Mouse (Mus musculus) forebrain, postnatal 0 days (tissue): Measurements from ENCODE around the gene Gstt3. TPM values are rescaled to one million over a fixed set of nuclear protein-coding genes. Genes with fewer than 3 reads are reported as not detected.

Experiments
- ATAC-seq: fragments of 200-750 bp; cut with Nextera tagmentation; 2 replicates; pipeline ENCODE4 v1.8.0; 2017; ENCODE audit warnings: mild to moderate bottlenecking, moderate library complexity
- DNase-seq: peaks from one replicate; pipeline ENCODE4 v3.0.0-alpha.2; 2015
- H3K27ac ChIP-seq: fragments of 300-500 bp; sonication (generic); 2 replicates; pipeline ENCODE4 v1.5.1; 2014; ENCODE audit warnings: low read depth, mild to moderate bottlenecking, antibody characterized with exemption, low read length, moderate library complexity, mixed read lengths
- H3K27me3 ChIP-seq: fragments of 300-500 bp; sonication (generic); 2 replicates; pipeline ENCODE4 v1.6.1; 2014; ENCODE audit warnings: mild to moderate bottlenecking, low read length, mixed read lengths; ENCODE audit not compliant: insufficient read depth
- H3K36me3 ChIP-seq: fragments of 300-500 bp; sonication (generic); 2 replicates; pipeline ENCODE4 v1.6.1; 2014; ENCODE audit warnings: mild to moderate bottlenecking, moderate library complexity; ENCODE audit not compliant: insufficient read depth
- H3K4me1 ChIP-seq: fragments of 300-500 bp; sonication (generic); 2 replicates; pipeline ENCODE4 v1.6.1; 2014; ENCODE audit warnings: antibody characterized with exemption; ENCODE audit not compliant: insufficient read depth
- H3K4me2 ChIP-seq: fragments of 300-500 bp; sonication (generic); 2 replicates; pipeline ENCODE4 v1.6.1; 2014; ENCODE audit warnings: low read depth, mild to moderate bottlenecking, moderate library complexity
- H3K4me3 ChIP-seq: fragments of 300-500 bp; sonication (generic); 2 replicates; pipeline ENCODE4 v1.5.1; 2014; ENCODE audit warnings: low read depth, low read length, mixed read lengths
- H3K9ac ChIP-seq: fragments of 300-500 bp; sonication (generic); 2 replicates; pipeline ENCODE4 v1.6.1; 2014; ENCODE audit warnings: mild to moderate bottlenecking
- H3K9me3 ChIP-seq: fragments of 300-500 bp; sonication (generic); 2 replicates; pipeline ENCODE4 v1.6.1; 2016; ENCODE audit warnings: low read length
- CTCF ChIP-seq: sonication (generic); IDR thresholded peaks from 2 replicates; pipeline ENCODE4 v1.5.1; 2016; ENCODE audit warnings: antibody characterized with exemption, control low read depth, low read depth
- WGBS: fragments of 180-500 bp; shearing (Covaris S2); extraction: QIAGEN DNeasy Blood & Tissue Kit; methylation state at CpG from one replicate; pipeline ENCODE4 v1.1.7; 2014; 5-methylcytosine and 5-hydroxymethylcytosine counted together
- polyA plus RNA-seq: library from polyadenylated mRNA; unstranded; fragments of >200 nt; fragmentation: Nextera tagmentation; extraction: Ambion mirVana; gene quantifications from 2 replicates; pipeline ENCODE4 v1.2.1, GENCODE M21; 2015
- total RNA-seq: library from RNA; depleted of rRNA; stranded (reverse); fragments of >200 nt; gene quantifications from 2 replicates; pipeline ENCODE4 v1.2.3, GENCODE M21; 2014

The Gstt3 gene
- total and polyA plus RNA-seq, 2 experiments from 2014 or later: 1.7 to 2.2 TPM

GRCm38 (mm10) chr10:75766856-75767255, 14.4 kb downstream of the Gstt3 start:
- no peak for DNase-seq
- Histone ChIP-seq H3K36me3 (no peaks in the 10 kb centered on the region), H3K27me3 (no peaks in the 10 kb centered on the region), H3K9me3 (no peaks in the 10 kb centered on the region), H3K9ac (no peak overlapping the region), H3K4me1 (peaks cover 9% of the 10 kb centered on the region), H3K27ac (no peak overlapping the region), H3K4me3 (no peak overlapping the region), H3K4me2 (no peak overlapping the region)
- no peak for TF ChIP-seq CTCF
- WGBS: 87% methylated on average over 6 of the region's 6 CpGs
- no peak for ATAC-seq

GRCm38 (mm10) chr10:75764519-75765473, 16.4 kb downstream of the Gstt3 start:
- peaks cover 9% of the 10 kb centered on the region for H3K4me1 ChIP-seq
- ATAC-seq: peak; percentile 11
- DNase-seq: peak; percentile 84
- peak overlapping the region; percentile 85 for H3K4me3 ChIP-seq
- no peaks in the 10 kb centered on the region for H3K36me3 ChIP-seq
- peak overlapping the region; percentile 71 for H3K4me2 ChIP-seq
- TF ChIP-seq CTCF: peak; percentile 74
- H3K27ac ChIP-seq: peak overlapping the region; percentile 76
- no peaks in the 10 kb centered on the region for H3K9me3 ChIP-seq
- no peaks in the 10 kb centered on the region for H3K27me3 ChIP-seq
- H3K9ac ChIP-seq: peak overlapping the region; percentile 90
- WGBS: 1% methylated on average over 27 of the region's 27 CpGs

- ATAC-seq (peak; percentile 99), DNase-seq (peak; percentile 100)
- no peaks in the 10 kb centered on the region for H3K9me3 ChIP-seq
- no peaks in the 10 kb centered on the region for H3K36me3 ChIP-seq
- TF ChIP-seq CTCF: no peak
- peak within 1 kb of the TSS; percentile 85 for H3K4me3 ChIP-seq
- H3K27ac ChIP-seq: peak within 1 kb of the TSS; percentile 93
- peaks cover 9% of the 10 kb centered on the region for H3K4me1 ChIP-seq
- peak within 1 kb of the TSS; percentile 71 for H3K4me2 ChIP-seq
- H3K9ac ChIP-seq: peak within 1 kb of the TSS; percentile 90
- H3K27me3 ChIP-seq: no peaks in the 10 kb centered on the region
- 1% methylated on average over 61 of the region's 61 CpGs for WGBS
Measured at GRCm38 (mm10) chr10:75763682-75764518, 17.3 kb downstream of the Gstt3 start, which contains the start of gene Cabin1. Gene Cabin1 (minus strand): TSS chr10:75764341.

DNA sequence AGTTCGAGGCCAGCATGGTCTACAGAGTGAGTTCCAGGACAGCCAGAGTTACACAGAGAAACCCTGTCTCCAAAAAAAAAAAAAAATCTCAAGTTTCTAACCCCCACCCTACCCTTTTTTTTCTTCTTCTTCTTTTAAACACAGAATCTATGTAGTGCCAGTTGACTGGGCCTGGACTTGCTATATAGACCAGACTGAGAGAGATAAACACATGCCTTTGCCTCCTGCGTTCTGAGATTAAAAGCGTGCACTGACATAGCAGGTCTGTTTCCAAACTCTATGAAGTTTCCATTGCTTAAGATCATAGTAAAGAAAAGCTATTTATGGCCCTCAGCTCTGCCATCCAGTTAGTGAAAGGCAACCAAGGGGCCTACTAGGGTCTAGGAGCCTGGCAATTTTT, 18.8 kb downstream of the Gstt3 start:
- no peak for TF ChIP-seq CTCF
- Histone ChIP-seq H3K4me3 (no peak overlapping the region), H3K9ac (peak overlapping the region; percentile 35; the same call in 1 of the 2 replicates), H3K4me2 (peak overlapping the region; percentile 71; the same call in 1 of the 2 replicates), H3K36me3 (no peaks in the 10 kb centered on the region), H3K9me3 (no peaks in the 10 kb centered on the region), H3K27me3 (no peaks in the 10 kb centered on the region), H3K27ac (no peak overlapping the region), H3K4me1 (peaks cover 9% of the 10 kb centered on the region)
- WGBS: 93% methylated on average over 3 of the region's 3 CpGs
- DNase-seq: no peak
- ATAC-seq: no peak

- H3K4me2 ChIP-seq: no peak overlapping the region
- no peak overlapping the region for H3K9ac ChIP-seq
- no peak overlapping the region for H3K27ac ChIP-seq
- peaks cover 6% of the 10 kb centered on the region; the same call in 1 of the 2 replicates for H3K36me3 ChIP-seq
- no peaks in the 10 kb centered on the region for H3K9me3 ChIP-seq
- H3K4me1 ChIP-seq: peaks cover 9% of the 10 kb centered on the region
- WGBS: 96% methylated on average over 3 of the region's 3 CpGs
- DNase-seq (no peak), ATAC-seq (no peak)
- 0 out of 2 replicates have a peak, but pooled peaks have one; percentile 10 for TF ChIP-seq CTCF
- no peaks in the 10 kb centered on the region for H3K27me3 ChIP-seq
- no peak overlapping the region for H3K4me3 ChIP-seq
Measured at GRCm38 (mm10) chr10:75760311-75760710, 20.9 kb downstream of the Gstt3 start.

DNA sequence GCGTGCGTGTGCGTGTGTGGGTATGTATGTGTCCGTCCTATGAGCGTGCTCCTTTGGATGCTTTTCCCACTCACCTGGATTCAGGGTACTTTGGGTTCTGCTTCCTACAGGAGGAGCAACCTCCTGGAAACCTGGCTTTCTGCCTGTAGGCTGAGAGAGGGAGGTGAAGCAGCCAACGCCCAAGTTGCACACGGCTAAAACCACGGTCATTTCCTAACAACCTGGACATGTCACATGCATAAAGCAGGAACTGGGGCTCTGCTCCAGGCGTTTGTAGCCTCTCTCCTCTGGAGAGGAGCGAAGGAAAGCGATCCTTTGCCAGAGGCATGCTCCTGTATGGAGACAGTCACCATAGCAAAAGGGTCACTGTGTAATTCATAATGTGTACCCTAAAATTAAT, 24.5 kb downstream of the Gstt3 start:
- Histone ChIP-seq H3K27ac (no peak overlapping the region), H3K4me3 (no peak overlapping the region), H3K9me3 (no peaks in the 10 kb centered on the region), H3K4me1 (no peaks in the 10 kb centered on the region), H3K36me3 (peaks cover 35% of the 10 kb centered on the region), H3K27me3 (no peaks in the 10 kb centered on the region), H3K9ac (no peak overlapping the region), H3K4me2 (no peak overlapping the region)
- 96% methylated on average over 11 of the region's 11 CpGs for WGBS
- ATAC-seq: no peak
- no peak for DNase-seq
- no peak for TF ChIP-seq CTCF
